Mouse (Mus musculus) layer of hippocampus, adult 8-10 months (tissue): ENCODE measurements at regions not wholly inside any gene's neighbourhood (a gene's known extent, or its start where the extent isn't known, plus 50 kb on each side); places are given as distances from the start of the nearest gene placed in this dataset.

Source experiments
- DNase-seq, 2 experiments: peaks; one replicate each; pipeline ENCODE4 v3.0.0; 2022; ENCODE audit warnings: low spot score in 2 of 2

- peak; percentile 5 to 13 for DNase-seq
These were observed 1302.8 kb upstream of the Tyrp1 start for GRCm38 (mm10) chr4:79530968-79531620.

GRCm38 (mm10) chr4:79531769-79532168 lies 1302.2 kb upstream of the Tyrp1 start:
- DNase-seq = no peak

GRCm38 (mm10) chr4:79532420-79533066 lies 1301.4 kb upstream of the Tyrp1 start:
- DNase-seq = peak in 1 of 2 experiments; percentile 4

- no peak for DNase-seq
These were observed 1288.5 kb upstream of the Tyrp1 start for GRCm38 (mm10) chr4:79545461-79545860.
